Mouse (Mus musculus) hindbrain, embryonic 10.5 days (tissue): ENCODE measurements at regions not wholly inside any gene's neighbourhood (a gene's known extent, or its start where the extent isn't known, plus 50 kb on each side); places are given as distances from the start of the nearest gene placed in this dataset.
"Not testable (repeated sequence)": the region's sequence is repeated elsewhere in the genome, so short reads cannot be mapped to it uniquely, and the experiment has no call there.

Source experiments
- DNase-seq: peaks from one replicate; pipeline ENCODE4 v3.0.0-alpha.2; 2017; ENCODE audit warnings: low spot score
- H3K27ac ChIP-seq: fragments of 300-500 bp; sonication (generic); 2 replicates; pipeline ENCODE4 v1.5.1; 2016; ENCODE audit warnings: mild to moderate bottlenecking, moderate library complexity
- H3K27me3 ChIP-seq: fragments of 300-500 bp; sonication (generic); 2 replicates; pipeline ENCODE4 v1.6.1; 2016; ENCODE audit warnings: mild to moderate bottlenecking; ENCODE audit not compliant: poor library complexity, insufficient read depth, severe bottlenecking
- H3K36me3 ChIP-seq: fragments of 300-500 bp; sonication (generic); 2 replicates; pipeline ENCODE4 v1.6.1; 2016; ENCODE audit warnings: mild to moderate bottlenecking, moderate library complexity
- H3K4me1 ChIP-seq: fragments of 300-500 bp; sonication (generic); replicated peaks from 2 replicates; pipeline ENCODE4 v1.6.1; 2016; ENCODE audit warnings: mild to moderate bottlenecking
- H3K4me3 ChIP-seq: fragments of 300-500 bp; sonication (generic); 2 replicates; pipeline ENCODE4 v1.5.1; 2016; ENCODE audit warnings: mild to moderate bottlenecking, moderate library complexity
- H3K9me3 ChIP-seq: fragments of 300-500 bp; sonication (generic); 2 replicates; pipeline ENCODE4 v1.6.1; 2016; ENCODE audit warnings: mild to moderate bottlenecking, moderate library complexity
- WGBS: fragments of 180-500 bp; shearing (Covaris S2); methylation state at CpG from one replicate; pipeline ENCODE4 v1.1.7; 2016; 5-methylcytosine and 5-hydroxymethylcytosine counted together

GRCm38 (mm10) chr2:78280219-78280915, 334.2 kb upstream of the Cwc22 start:
- no peak overlapping the region for H3K4me3 ChIP-seq
- peaks cover 4% of the 10 kb centered on the region; the same call in 1 of the 2 replicates for H3K4me1 ChIP-seq
- no peaks in the 10 kb centered on the region for H3K27me3 ChIP-seq
- no peak for DNase-seq
- H3K36me3 ChIP-seq, result no peaks in the 10 kb centered on the region
- no peaks in the 10 kb centered on the region for H3K9me3 ChIP-seq
- 85% methylated on average over 5 of the region's 5 CpGs for WGBS
- H3K27ac ChIP-seq, result no peak overlapping the region

- Histone ChIP-seq H3K27ac (no peak overlapping the region), H3K27me3 (no peaks in the 10 kb centered on the region), H3K4me3 (no peak overlapping the region), H3K9me3 (no peaks in the 10 kb centered on the region), H3K36me3 (no peaks in the 10 kb centered on the region), H3K4me1 (no peaks in the 10 kb centered on the region)
- DNase-seq, result no peak
- 89% methylated on average over 5 of the region's 5 CpGs for WGBS
Measured at GRCm38 (mm10) chr2:78279382-78280056, 333.3 kb upstream of the Cwc22 start.

- H3K4me1 ChIP-seq, result no peaks in the 10 kb centered on the region
- H3K27ac ChIP-seq, result no peak overlapping the region
- no peaks in the 10 kb centered on the region for H3K9me3 ChIP-seq
- no peaks in the 10 kb centered on the region for H3K27me3 ChIP-seq
- H3K4me3 ChIP-seq, result no peak overlapping the region
- no peaks in the 10 kb centered on the region for H3K36me3 ChIP-seq
- no peak for DNase-seq
- 89% methylated on average over 2 of the region's 2 CpGs for WGBS
Measured at GRCm38 (mm10) chr2:78278630-78279029, 332.5 kb upstream of the Cwc22 start.

- Histone ChIP-seq H3K9me3 (no peaks in the 10 kb centered on the region), H3K4me1 (no peaks in the 10 kb centered on the region), H3K27ac (no peak overlapping the region), H3K36me3 (no peaks in the 10 kb centered on the region), H3K4me3 (no peak overlapping the region), H3K27me3 (no peaks in the 10 kb centered on the region)
- WGBS, result 83% methylated on average over 8 of the region's 8 CpGs
- DNase-seq, result no peak
Measured at GRCm38 (mm10) chr2:78277699-78278098, 331.5 kb upstream of the Cwc22 start.

- Histone ChIP-seq H3K27ac (no peak overlapping the region), H3K36me3 (no peaks in the 10 kb centered on the region), H3K27me3 (no peaks in the 10 kb centered on the region), H3K4me1 (no peaks in the 10 kb centered on the region), H3K4me3 (no peak overlapping the region), H3K9me3 (no peaks in the 10 kb centered on the region)
- no peak for DNase-seq
- 88% methylated on average over 5 of the region's 5 CpGs for WGBS
Measured at GRCm38 (mm10) chr2:78274122-78274521, 327.9 kb upstream of the Cwc22 start.

- 85% methylated on average over 4 of the region's 4 CpGs for WGBS
Measured at GRCm38 (mm10) chr2:78268705-78269104, 322.5 kb upstream of the Cwc22 start.

GRCm38 (mm10) chr2:78267527-78268375, 321.6 kb upstream of the Cwc22 start:
- no peaks in the 10 kb centered on the region for H3K36me3 ChIP-seq
- no peak overlapping the region for H3K4me3 ChIP-seq
- no peak overlapping the region for H3K27ac ChIP-seq
- H3K27me3 ChIP-seq, result no peaks in the 10 kb centered on the region
- no peak for DNase-seq
- H3K4me1 ChIP-seq, result no peaks in the 10 kb centered on the region
- WGBS, result 88% methylated on average over 2 of the region's 2 CpGs
- no peaks in the 10 kb centered on the region for H3K9me3 ChIP-seq

More at GRCm38 (mm10) chr2:78268705-78269104, 322.5 kb upstream of the Cwc22 start:
- no peak for DNase-seq
- Histone ChIP-seq H3K36me3 (no peaks in the 10 kb centered on the region), H3K4me3 (no peak overlapping the region), H3K9me3 (no peaks in the 10 kb centered on the region), H3K27ac (no peak overlapping the region), H3K4me1 (no peaks in the 10 kb centered on the region), H3K27me3 (no peaks in the 10 kb centered on the region)

GRCm38 (mm10) chr2:78253601-78254097, 307.5 kb upstream of the Cwc22 start:
- no peak for DNase-seq
- Histone ChIP-seq H3K27me3 (no peaks in the 10 kb centered on the region), H3K4me1 (no peaks in the 10 kb centered on the region), H3K27ac (no peak overlapping the region), H3K9me3 (no peaks in the 10 kb centered on the region), H3K36me3 (no peaks in the 10 kb centered on the region), H3K4me3 (no peak overlapping the region)
- WGBS, result 83% methylated on average over 10 of the region's 10 CpGs

- H3K36me3 ChIP-seq, result no peaks in the 10 kb centered on the region
- no peak for DNase-seq
- no peaks in the 10 kb centered on the region for H3K9me3 ChIP-seq
- H3K27ac ChIP-seq, result no peak overlapping the region
- H3K4me1 ChIP-seq, result no peaks in the 10 kb centered on the region
- 80% methylated on average over 5 of the region's 5 CpGs for WGBS
- H3K27me3 ChIP-seq, result no peaks in the 10 kb centered on the region
- no peak overlapping the region for H3K4me3 ChIP-seq
Measured at GRCm38 (mm10) chr2:78246354-78246753, 300.2 kb upstream of the Cwc22 start.

GRCm38 (mm10) chr2:78240299-78240698, 294.1 kb upstream of the Cwc22 start:
- DNase-seq, result no peak
- WGBS, result 75% methylated on average over 2 of the region's 2 CpGs
- H3K27ac ChIP-seq, result no peak overlapping the region
- H3K4me1 ChIP-seq, result no peaks in the 10 kb centered on the region
- no peak overlapping the region for H3K4me3 ChIP-seq
- H3K9me3 ChIP-seq, result no peaks in the 10 kb centered on the region
- H3K36me3 ChIP-seq, result no peaks in the 10 kb centered on the region
- H3K27me3 ChIP-seq, result no peaks in the 10 kb centered on the region

- H3K4me1 ChIP-seq, H3K27ac ChIP-seq, H3K36me3 ChIP-seq, H3K9me3 ChIP-seq, H3K4me3 ChIP-seq, H3K27me3 ChIP-seq, DNase-seq: not testable (repeated sequence)
- 92% methylated on average over 4 of the region's 4 CpGs for WGBS
Measured at GRCm38 (mm10) chr2:78225383-78226100, 279.4 kb upstream of the Cwc22 start.

- DNase-seq, result no peak
- WGBS, result 71% methylated on average over 8 of the region's 8 CpGs
- no peaks in the 10 kb centered on the region for H3K36me3 ChIP-seq
Measured at GRCm38 (mm10) chr2:78214469-78214868, 268.3 kb upstream of the Cwc22 start.

More at GRCm38 (mm10) chr2:78214469-78214868, 268.3 kb upstream of the Cwc22 start:
- Histone ChIP-seq H3K4me1 (no peaks in the 10 kb centered on the region), H3K9me3 (no peaks in the 10 kb centered on the region), H3K27me3 (no peaks in the 10 kb centered on the region), H3K27ac (no peak overlapping the region), H3K4me3 (no peak overlapping the region)
